Mouse (Mus musculus) cerebellum, adult 11-12 months (tissue): ENCODE measurements around the gene Skor1.

Experiments used
- DNase-seq: peaks from one replicate; pipeline ENCODE4 v3.0.0; 2022

Skor1 gene

DNA sequence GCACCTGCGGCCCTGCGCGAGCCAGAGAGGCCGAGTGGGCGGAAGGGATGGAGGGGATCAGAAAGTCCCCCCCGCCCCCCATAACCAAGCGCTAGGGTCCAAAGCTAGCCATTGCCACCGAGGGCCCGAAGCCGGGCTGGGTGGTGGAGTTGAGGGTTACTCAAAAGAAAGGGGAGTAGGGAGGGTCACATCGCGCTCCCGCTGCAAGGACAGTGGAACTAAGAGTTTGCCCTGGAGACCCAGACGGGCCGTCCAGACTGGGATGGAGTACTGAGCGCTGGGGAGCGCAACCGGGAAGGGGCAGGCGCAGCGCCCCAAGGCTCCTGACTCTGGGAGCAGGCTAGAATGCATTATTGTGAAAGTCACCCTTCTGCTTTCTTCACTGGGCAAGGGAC is 608 bp upstream of the Skor1 start:
- no peak for DNase-seq

DNA sequence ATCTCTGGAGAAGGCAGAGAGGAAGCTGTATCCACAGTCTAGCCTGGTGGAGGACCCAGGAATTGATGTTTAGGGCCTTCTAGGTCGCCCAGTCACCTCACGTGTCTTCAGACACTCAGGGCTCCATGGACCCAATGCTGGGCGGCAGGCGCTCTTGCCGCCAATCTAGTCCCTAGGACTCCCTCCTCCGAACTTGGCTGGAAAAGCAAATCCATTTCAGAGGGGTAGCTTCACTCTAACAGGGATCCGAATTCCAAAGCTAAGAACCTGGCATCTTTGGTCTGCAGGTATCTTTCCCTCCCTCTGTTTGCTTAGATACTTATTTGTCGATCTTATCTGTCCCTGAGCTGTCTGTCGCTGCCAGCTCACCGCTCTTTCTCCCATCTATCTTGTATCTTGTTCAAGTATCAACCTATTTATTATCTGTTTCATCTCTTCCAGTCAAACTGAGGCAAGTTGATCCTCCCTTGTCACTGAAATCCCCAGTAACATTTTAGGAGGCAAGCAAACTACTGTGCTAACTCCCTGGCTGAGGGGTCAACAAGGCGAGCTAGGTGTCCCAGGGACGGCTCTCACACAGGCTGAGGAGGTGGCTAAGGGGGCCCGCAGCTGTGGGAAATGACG is 863 bp downstream of the Skor1 start:
- DNase-seq, result peak; percentile 4

DNA sequence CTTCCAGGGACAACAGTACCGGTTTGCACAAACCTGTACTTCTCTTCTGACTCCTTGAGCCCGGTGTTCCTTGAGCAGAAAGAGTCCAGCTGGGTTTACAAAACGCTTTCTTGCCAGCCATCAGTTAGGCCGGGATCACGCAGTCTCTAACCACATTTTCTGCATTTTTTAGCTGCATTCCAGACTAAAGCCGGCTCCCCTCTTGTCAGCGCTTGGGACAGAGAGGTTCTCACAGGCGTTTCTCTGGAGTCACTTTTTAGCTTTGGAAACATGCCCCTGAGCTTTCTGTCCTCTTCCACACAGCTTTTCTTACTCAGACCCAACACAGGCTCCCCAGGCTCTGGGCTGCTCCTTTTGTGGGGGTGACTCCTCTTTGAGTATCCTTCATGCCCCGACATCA is 1.5 kb downstream of the Skor1 start:
- no peak for DNase-seq

DNA sequence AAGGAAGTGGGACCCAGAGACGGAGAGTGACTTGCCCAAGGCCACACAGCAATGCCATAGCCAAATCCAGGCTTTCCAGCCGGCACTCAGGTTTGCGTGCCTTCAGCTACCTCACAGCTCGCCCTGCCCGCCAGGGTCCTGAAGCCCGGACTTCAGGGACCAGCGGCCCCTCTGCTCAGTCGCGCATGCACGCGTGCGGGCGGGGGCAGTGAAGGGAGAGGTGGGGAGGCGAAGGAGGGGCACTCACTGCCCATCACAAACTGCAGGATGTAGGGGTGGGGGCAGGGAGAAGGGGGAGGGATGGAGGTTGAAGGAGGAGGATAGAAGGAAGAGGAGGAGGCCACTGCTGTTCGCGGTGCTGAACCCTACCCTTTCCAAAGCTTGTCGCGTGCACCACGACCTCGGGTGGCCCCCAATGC is 1.9 kb downstream of the Skor1 start:
- DNase-seq, result peak; percentile 22

GRCm38 (mm10) chr9:63146126-63146855 is 2.5 kb downstream of the Skor1 start:
- DNase-seq, result peak; percentile 17

- peak; percentile 10 for DNase-seq
Measured at GRCm38 (mm10) chr9:63145249-63146125, 3.3 kb downstream of the Skor1 start.

GRCm38 (mm10) chr9:63144502-63145248 is 4.1 kb downstream of the Skor1 start:
- DNase-seq, result peak; percentile 7

DNA sequence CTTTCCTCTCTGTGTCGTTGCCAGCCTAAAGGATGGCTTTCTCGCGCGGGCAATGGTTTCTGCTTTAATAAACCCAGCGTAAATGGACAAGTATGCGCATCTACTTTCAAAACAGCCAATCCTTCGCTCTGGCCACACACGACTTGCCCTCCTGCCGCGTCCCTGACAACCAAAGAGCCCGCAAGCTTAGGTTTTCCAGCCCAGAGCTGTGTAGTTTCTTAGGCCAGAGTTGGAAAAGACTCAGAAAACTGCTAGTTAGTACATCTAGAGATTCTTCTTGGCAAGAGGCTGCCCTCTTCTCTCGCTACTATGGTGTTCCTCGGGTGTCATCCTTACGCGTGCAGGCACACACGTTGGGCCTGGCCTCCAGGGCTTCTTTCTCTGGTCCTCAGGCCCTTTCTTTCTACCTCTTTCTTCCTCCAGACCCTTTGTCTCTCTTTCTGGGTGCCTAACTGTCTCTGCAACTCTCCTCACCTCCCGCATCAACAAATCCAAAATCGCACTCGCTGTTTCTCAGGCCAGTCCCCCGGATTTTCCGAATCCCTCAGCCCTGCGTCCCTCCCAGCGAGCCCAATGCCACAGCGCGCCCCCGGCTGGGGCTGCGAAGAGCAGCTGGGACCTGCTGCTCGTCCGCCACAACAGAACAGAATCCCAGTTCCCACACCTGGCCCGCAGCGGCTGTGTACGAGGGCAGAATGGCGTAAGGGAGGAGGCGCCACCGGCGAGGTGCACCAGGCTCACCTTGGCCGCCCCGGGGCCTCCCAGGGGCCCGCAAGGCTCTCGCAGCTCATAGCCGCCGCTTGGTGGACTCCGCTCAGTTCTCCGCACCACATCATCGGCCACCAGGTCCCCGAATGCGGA is 4.9 kb downstream of the Skor1 start:
- no peak for DNase-seq

GRCm38 (mm10) chr9:63143227-63143626 is 5.5 kb downstream of the Skor1 start:
- peak; percentile 6 for DNase-seq

GRCm38 (mm10) chr9:63142335-63143036 is 6.3 kb downstream of the Skor1 start:
- peak; percentile 24 for DNase-seq

DNA sequence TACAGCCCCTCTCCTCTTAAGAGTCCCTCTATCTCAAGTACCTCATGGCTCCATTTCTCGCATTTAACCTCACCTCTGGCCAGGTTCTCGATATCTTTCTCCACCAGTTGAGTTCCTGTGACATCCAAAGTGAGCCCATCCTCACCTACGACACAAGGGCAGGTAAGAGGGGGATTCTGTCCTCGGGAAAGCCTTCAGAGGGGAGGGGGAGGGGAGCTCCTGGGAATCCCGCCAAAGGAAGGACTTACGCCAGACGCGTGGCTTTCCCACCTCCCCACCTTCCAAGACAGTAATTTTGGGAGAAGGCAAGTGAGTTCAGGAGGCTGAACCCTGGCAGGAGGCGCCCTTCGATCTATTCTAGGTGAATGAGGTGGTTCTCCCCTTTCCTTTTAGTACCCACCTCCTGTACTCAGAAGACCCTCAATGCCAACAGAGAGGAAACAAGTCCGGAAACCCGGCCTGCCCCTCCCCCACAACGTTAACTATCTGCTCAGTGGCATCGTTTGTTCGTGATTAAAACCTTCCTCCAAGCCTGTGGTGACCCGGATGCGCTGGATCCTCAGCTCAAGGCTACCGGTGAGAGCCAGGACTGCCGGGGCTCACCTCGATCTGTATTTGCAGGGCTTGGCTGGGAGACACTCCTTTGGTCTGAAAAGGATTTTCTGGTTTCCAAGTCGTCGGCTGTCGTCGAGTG is 7.0 kb downstream of the Skor1 start:
- peak; percentile 17 for DNase-seq

DNA sequence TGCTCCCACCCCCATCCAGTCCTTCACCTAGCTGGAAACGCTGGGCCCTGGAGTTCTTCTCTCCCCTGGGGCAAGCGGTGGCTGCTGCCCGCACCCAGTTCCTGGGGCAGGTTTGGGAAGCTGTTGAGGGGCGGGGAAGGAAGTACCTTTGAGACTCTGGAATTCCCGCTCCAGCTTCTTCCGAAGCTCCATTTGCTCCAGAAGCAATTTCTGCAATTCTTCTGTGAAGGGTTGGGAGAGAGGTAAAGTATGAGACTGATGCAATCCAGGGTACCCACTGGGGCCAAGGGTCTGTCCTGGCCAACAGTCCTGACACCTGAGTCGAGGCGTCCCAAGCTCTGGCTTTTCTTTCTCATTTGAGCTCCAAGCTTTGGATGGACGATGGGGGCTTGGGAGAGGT is 8.6 kb downstream of the Skor1 start:
- DNase-seq, result no peak

GRCm38 (mm10) chr9:63139661-63140060 is 9.1 kb downstream of the Skor1 start:
- no peak for DNase-seq

- peak; percentile 20 for DNase-seq
Measured at GRCm38 (mm10) chr9:63138481-63138967, 10.2 kb downstream of the Skor1 start.

DNA sequence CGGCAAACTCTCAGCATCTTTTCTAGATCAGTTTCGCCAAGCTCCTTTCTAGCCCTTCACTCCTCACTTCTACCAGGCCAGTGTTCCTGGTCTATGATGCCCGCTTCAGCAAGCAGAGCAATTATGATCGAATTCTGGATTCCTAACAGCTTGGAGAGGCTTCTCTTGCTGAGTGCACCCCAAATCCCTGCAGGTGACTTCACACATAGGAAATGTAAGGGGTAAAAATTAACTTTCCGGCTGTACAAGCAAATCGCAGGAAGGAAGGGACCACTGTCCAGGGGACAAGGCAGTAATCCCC is 11.2 kb downstream of the Skor1 start:
- DNase-seq, result no peak

GRCm38 (mm10) chr9:63136756-63137614 is 11.8 kb downstream of the Skor1 start:
- peak; percentile 18 for DNase-seq

DNA sequence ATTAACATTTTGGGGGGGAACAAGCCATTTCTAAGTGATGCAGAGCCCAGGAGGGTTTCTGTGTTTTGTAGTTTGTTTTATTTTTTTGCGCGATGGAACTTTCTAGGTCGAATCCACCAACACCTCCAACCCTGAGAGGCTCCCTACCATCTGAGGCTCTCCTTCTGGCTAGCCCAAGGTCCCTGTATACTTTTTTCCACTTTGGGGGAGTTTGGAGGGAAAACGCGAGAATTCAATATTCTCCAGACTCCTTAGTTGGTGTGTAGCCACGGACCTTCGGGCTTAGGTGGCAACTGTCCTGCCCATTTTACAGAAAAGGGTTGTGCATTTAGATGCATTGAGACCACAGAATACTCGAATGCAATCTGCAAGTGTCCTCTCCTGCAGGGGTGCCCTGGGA is 12.5 kb downstream of the Skor1 start:
- peak; percentile 8 for DNase-seq

DNA sequence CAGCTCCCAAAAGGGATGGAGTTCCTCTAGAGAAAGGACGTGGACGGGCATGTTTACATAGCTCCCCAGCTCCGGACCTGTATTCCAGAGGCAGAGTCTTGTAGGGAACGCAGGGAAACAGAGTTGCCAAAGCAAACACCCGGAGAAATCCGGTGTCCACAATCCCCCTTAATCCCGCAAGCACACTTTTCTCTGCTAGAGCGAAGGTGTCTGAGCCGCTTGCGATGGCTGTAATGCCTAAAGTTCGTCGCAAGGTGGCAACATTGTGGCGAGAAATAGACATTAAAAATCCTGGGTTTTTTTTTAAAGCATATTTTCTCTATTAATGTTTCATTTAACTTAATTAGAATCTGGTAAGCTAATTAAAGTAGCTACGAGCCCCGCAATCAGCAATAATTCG is 13.0 kb downstream of the Skor1 start:
- peak; percentile 52 for DNase-seq

GRCm38 (mm10) chr9:63135356-63135755 is 13.4 kb downstream of the Skor1 start:
- peak; percentile 29 for DNase-seq

GRCm38 (mm10) chr9:63133659-63134058 is 15.1 kb downstream of the Skor1 start:
- no peak for DNase-seq
